Mouse (Mus musculus) bone marrow, adult 2 months (tissue): ENCODE data around the gene Sarm1.

Experiments used
- CTCF ChIP-seq: fragments of 200-500 bp; IDR thresholded peaks from 2 replicates; pipeline ENCODE4 v1.5.1; 2011; ENCODE audit warnings: low read length, control low read depth; ENCODE audit not compliant: control insufficient read depth, insufficient read depth
- POLR2A ChIP-seq: fragments of 200-500 bp; IDR thresholded peaks from 2 replicates; pipeline ENCODE4 v1.6.1; 2011; ENCODE audit warnings: low read depth, mild to moderate bottlenecking, control low read depth, low read length, borderline replicate concordance; ENCODE audit not compliant: control insufficient read depth

DNA sequence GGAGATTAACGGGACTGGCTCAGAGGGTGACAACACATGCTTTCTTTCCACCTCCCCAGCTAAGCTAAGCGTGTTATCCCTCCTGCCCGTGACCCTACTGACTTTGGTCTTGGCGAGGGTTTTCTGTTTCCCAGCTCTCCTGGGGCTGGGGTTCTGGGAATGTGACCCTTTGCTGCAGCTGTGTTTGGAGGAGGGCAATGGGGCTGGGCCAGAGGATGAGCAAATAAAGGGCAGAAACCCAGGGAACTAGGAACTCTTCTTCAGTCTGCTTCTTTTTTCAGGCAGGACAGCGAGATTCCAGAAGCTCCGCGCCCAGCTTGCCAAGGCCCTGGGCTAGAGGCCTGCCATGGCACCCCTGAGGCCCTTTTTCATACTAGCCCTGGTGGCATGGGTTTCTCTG lies 1.4 kb upstream of the Sarm1 start, which contains the start of gene Vtn:
- TF ChIP-seq CTCF (no peak), POLR2A (no peak)
